Mouse (Mus musculus): Measurements from ENCODE around the gene Psmb8. TPM values are rescaled to one million over a fixed set of nuclear protein-coding genes. Genes with fewer than 3 reads are reported as not detected.

The Psmb8 gene
- 0.74 and 0.87 TPM in 2 replicates for polyA plus RNA-seq (2016; fragmentation: Nextera tagmentation; extraction: Ambion mirVana)

DNA sequence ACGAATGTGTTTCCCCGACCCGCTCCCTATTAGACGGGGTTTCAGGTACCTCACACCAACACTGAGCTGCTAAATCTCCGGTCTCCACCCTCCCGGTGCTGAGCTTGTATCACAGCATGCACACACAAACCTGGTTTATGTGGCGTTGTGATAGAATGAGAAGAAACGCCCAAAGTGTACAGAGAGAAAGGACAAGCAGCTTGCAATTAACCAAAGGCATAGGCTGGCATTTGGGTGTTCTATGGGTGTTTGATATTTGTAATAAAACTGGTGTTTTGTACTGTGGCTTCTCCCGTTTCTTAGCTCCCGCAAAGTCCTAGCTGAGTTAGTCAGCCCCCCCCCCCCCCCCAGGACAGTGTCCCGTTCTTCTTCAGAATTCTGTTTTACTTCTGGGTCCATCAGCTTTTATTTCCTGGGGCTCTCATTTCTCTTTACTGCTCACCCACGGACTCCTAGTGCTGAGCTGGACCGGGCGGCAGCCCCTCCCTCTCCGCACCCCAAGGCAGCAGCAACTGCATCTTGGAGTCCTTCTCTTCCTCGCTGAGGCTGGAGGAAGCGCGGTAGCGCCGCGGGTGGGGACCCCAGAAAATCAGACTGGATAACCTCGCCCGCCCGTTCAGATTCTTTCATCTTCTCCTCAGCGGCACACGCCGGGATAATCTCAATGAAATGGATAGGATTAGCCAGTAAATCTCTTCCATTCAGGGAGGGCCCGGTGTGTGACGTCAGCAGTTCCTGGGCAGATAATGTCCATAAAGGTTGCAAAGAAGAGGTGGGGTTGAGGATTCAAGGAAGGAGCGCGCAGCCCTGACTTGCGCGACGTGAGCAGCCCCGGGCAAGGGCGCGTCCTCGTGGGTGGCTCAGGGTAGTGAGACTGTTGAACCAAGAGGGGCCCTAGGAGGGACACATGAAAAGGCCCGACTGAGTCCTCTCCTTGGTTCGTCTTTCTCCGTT lies at the start of gene Psmb8:
Gene Psmb8, plus strand, starts transcription at position 781 of the 954 bp plus-strand sequence.
- H3K36me3 ChIP-seq: no peaks in the 10 kb centered on the region
- H3K27ac ChIP-seq: no peak within 1 kb of the TSS
- peaks cover 22% of the 10 kb centered on the region for H3K4me1 ChIP-seq
- peaks cover 96% of the 10 kb centered on the region for H3K27me3 ChIP-seq (ENCODE audit: low read depth, poor library complexity, severe bottlenecking)
- 4% methylated on average over 41 of the region's 41 CpGs for WGBS
- H3K9me3 ChIP-seq (replicated peaks): no peaks in the 10 kb centered on the region
- H3K4me3 ChIP-seq: peak within 1 kb of the TSS; percentile 42
- DNase-seq (ENCODE audit: low spot score): peak; percentile 80

DNA sequence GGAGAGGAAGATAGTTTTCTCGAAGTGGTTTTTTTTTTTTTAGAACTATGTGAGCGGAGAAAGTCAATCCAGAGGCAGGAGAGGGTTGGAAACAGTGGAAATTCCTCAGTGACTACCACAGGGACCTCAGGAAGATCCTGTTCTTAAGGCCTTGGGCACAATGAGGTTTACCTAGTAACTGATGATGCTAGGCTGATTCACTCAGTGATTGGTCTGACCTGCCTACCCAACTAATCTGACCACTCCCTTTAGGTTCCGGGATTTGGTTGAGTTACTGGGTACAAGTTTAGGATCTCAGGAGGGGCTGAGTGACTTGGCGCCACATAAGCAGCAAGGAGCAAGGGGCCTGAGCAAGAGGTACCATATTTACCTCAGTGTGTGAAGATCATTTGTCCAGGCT lies 44.6 kb upstream of the Psmb8 start, which contains the start of gene H2-DMb1:
Gene H2-DMb1, plus strand, starts transcription at position 150 of the 400 bp plus-strand sequence.
- Histone ChIP-seq H3K9me3 (replicated peaks) (no peaks in the 10 kb centered on the region), H3K27me3 (ENCODE audit: low read depth, poor library complexity, severe bottlenecking) (peaks cover 7% of the 10 kb centered on the region; the same call in 1 of the 2 replicates), H3K4me1 (no peaks in the 10 kb centered on the region), H3K4me3 (no peak within 1 kb of the TSS), H3K27ac (no peak within 1 kb of the TSS), H3K36me3 (no peaks in the 10 kb centered on the region)
- DNase-seq (ENCODE audit: low spot score): no peak
- WGBS: 61% methylated on average over 4 of the region's 4 CpGs

DNA sequence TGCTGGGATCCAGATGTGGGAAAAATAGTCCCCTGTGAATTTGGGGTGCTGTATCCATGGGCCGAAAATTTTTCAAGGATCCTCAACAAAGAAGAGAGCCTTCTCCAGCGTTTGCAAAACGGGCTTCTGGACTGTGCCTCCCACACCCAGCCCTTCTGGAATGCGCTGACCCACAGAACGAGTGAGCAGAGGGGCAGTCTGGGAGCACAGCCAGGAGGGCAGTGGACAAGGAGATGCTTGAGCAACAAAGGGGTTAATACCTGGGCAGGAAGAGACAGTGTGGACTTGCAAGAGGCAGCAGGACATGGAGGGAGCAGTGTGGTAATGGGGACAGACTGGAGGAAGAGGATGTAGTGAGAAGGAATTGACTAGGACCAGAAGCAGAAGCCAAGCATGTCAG lies 42.0 kb upstream of the Psmb8 start:
- H3K9me3 ChIP-seq (replicated peaks): no peaks in the 10 kb centered on the region
- 61% methylated on average over 5 of the region's 5 CpGs for WGBS
- no peak overlapping the region for H3K27ac ChIP-seq
- no peaks in the 10 kb centered on the region for H3K4me1 ChIP-seq
- H3K27me3 ChIP-seq (ENCODE audit: low read depth, poor library complexity, severe bottlenecking): peaks cover 7% of the 10 kb centered on the region; the same call in 1 of the 2 replicates
- DNase-seq (ENCODE audit: low spot score): no peak
- H3K36me3 ChIP-seq: no peaks in the 10 kb centered on the region
- no peak overlapping the region for H3K4me3 ChIP-seq

DNA sequence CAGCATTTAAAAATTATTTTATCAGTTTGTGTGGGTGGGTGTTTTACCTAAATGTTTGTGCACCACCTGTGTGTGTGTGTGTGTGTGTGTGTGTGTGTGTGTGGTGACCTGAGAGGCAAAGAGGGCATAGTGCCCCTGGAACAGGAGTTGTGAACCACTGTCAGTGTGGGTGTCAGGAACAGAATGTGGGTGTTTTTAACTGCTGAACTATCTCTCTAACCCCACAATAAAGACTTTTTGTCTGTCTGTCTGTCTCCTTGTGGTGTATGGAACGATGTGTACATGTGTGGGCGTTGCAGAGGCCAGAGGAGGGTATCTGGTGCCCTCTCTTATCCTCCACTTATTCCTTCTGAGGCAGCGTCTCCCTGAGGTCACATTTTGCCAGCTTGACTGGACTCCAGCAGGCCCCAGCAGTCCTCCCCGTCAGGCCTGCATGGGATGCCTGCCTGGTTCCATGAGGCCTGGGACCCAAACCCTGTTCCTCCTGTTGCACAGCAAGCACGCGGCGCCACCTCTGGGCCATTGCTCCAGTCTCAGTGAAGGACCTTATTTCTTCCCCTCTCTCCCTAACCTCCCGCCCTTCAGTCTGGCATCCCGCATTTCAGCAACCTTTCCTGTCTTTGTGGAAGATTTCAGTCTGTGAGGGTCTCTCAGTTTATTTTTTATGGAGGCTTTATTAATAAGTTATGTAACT lies 33.2 kb upstream of the Psmb8 start:
- DNase-seq (ENCODE audit: low spot score): no peak
- Histone ChIP-seq H3K4me1 (no peaks in the 10 kb centered on the region), H3K36me3 (no peaks in the 10 kb centered on the region), H3K9me3 (replicated peaks) (no peaks in the 10 kb centered on the region), H3K4me3 (no peak overlapping the region), H3K27ac (no peak overlapping the region), H3K27me3 (ENCODE audit: low read depth, poor library complexity, severe bottlenecking) (no peaks in the 10 kb centered on the region)
- whole genome bisulfite sequencing: 45% methylated on average over 9 of the region's 9 CpGs

DNA sequence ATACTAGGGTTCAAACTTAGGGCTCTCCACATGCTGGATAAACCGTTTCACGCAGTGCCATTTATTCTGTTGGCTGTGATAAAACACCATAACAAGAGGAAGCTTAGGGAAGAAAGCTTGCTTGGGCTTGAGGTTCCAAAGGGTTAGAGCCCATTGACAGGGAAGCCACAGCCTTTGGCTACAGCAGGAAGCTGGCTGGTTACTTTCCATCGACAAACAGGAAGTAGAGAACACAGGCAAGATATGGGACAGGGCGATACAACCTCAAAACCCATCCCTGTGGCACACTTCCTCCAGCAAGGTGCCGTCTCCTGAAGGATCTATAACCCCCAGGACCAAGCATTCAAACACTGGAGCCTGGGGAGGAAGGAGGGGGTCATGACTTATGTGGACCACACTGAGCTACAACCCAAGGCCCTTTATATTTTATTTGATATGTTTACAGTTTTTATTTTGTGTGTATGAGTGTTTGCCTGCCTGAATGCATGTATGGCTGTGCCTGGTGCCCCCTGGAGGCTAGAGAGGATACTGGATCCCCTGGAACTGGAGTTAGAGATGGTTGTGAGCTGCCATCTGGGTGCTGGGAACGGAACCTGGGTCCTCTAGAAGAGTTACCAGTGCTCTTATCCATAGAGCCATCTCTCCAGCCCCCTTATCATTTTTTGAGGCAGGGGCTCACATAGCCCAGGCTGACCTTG lies 32.3 kb upstream of the Psmb8 start:
- WGBS: 78% methylated on average over 6 of the region's 6 CpGs
- no peak for DNase-seq (ENCODE audit: low spot score)
- Histone ChIP-seq H3K36me3 (no peaks in the 10 kb centered on the region), H3K27me3 (ENCODE audit: low read depth, poor library complexity, severe bottlenecking) (no peaks in the 10 kb centered on the region), H3K4me3 (no peak overlapping the region), H3K27ac (no peak overlapping the region), H3K9me3 (replicated peaks) (no peaks in the 10 kb centered on the region), H3K4me1 (no peaks in the 10 kb centered on the region)

DNA sequence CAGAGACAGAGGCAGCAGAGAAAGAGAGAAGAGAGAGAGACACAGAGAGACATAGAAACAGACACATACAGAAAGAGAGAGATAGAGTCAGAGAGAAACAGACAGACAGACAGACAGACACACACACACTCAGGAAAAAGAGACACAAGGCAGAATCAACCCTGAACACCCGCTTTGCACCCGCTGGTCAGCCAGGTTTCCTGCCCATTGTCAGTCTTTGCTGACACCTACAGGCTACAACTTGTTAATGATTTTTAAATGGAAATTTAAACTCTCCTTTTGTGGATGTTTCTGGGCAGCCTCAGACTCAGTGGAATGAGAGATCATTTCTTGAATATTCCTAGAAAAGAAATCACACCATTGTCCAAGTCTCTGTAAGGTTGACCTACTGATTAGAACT lies 28.2 kb upstream of the Psmb8 start:
- 4% methylated on average over 2 of the region's 2 CpGs for WGBS
- Histone ChIP-seq H3K27ac (no peak overlapping the region), H3K9me3 (replicated peaks) (no peaks in the 10 kb centered on the region), H3K4me1 (no peaks in the 10 kb centered on the region), H3K36me3 (no peaks in the 10 kb centered on the region), H3K4me3 (no peak overlapping the region), H3K27me3 (ENCODE audit: low read depth, poor library complexity, severe bottlenecking) (no peaks in the 10 kb centered on the region; the same call in 1 of the 2 replicates)
- DNase-seq (ENCODE audit: low spot score): no peak

DNA sequence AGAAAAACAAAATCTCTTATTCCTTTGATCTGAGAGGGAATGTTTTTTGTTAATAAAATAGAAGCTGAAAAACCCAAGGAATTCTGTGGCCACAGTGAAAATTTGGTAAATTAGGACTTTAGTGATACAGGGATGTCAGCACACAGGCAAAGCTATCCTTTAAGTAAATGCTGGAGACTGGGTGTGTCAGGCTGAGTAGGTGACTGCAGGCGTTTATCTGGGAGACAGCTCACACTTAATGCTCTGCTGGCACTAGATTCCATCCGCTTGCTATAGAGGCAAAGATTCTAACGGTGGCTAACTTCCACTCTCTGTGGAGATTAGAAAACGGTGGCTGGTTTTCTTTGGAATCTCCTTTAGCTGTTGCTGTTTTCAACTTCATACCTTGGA lies 27.0 kb upstream of the Psmb8 start:
- no peak for DNase-seq (ENCODE audit: low spot score)
- no peaks in the 10 kb centered on the region for H3K4me1 ChIP-seq
- WGBS: 33% methylated on average over 4 of the region's 4 CpGs

DNA sequence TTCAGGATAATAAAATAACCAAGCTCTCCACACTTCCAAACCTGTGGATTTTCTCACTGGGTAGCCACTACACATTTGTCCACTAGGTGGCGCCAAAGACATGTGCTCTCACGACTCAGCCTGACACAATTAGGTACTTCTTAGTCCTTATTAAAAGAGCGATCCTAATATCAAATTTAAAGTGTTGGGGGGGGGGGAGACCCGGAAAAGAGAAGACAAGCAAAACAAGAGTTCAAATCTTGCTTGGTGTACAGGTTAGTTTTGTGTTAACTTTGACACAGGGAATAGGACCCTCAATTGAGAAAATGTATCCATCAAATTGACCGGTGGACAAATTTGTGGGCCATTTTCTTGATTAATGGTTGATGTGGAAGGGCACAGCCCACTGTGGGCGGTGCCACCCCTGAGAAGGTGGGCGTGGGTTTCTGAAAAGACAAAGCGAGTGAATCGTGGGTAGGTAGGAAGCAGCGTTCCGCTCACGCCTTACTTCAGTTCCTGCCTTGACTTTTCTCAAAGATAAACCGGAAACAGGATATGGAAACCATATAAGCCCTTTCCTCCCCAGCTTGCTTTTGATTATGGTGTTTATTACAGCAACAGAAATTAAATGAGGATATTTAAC lies 26.5 kb upstream of the Psmb8 start:
- DNase-seq (ENCODE audit: low spot score): peak; percentile 84
- Histone ChIP-seq H3K9me3 (replicated peaks) (no peaks in the 10 kb centered on the region), H3K4me1 (no peaks in the 10 kb centered on the region), H3K27me3 (ENCODE audit: low read depth, poor library complexity, severe bottlenecking) (no peaks in the 10 kb centered on the region; the same call in 1 of the 2 replicates), H3K27ac (no peak overlapping the region), H3K4me3 (no peak overlapping the region), H3K36me3 (no peaks in the 10 kb centered on the region)
- WGBS: 44% methylated on average over 13 of the region's 13 CpGs

More for the DNA sequence above, 27.0 kb upstream of the Psmb8 start:
- no peak overlapping the region for H3K4me3 ChIP-seq
- H3K27ac ChIP-seq: no peak overlapping the region
- no peaks in the 10 kb centered on the region for H3K36me3 ChIP-seq
- H3K9me3 ChIP-seq (replicated peaks): no peaks in the 10 kb centered on the region
- no peaks in the 10 kb centered on the region; the same call in 1 of the 2 replicates for H3K27me3 ChIP-seq (ENCODE audit: low read depth, poor library complexity, severe bottlenecking)

DNA sequence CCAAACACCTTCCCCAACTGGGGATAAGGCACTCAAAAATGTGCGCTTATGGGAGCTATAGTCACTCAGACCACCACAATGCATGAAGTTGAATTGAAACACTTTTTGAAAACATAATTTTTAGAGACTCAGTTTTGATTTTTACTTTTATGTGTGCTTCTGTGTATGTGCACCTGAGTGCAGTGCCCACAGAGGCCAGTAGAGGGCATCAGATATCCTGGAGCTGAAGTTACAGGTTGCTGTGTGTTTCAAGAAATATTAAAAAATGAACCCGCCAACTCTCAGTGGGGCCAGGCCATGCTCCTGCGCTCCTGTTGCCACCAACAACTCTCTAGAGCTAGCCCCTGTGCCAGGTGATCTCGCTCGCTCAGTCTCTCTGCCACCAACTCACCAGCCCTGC lies 25.0 kb upstream of the Psmb8 start:
- Histone ChIP-seq H3K4me1 (no peaks in the 10 kb centered on the region), H3K9me3 (replicated peaks) (no peaks in the 10 kb centered on the region; the same call in 1 of the 2 replicates), H3K27me3 (ENCODE audit: low read depth, poor library complexity, severe bottlenecking) (no peaks in the 10 kb centered on the region; the same call in 1 of the 2 replicates), H3K4me3 (no peak overlapping the region), H3K36me3 (no peaks in the 10 kb centered on the region), H3K27ac (no peak overlapping the region)
- no peak for DNase-seq (ENCODE audit: low spot score)
- 94% methylated on average over 5 of the region's 5 CpGs for WGBS

DNA sequence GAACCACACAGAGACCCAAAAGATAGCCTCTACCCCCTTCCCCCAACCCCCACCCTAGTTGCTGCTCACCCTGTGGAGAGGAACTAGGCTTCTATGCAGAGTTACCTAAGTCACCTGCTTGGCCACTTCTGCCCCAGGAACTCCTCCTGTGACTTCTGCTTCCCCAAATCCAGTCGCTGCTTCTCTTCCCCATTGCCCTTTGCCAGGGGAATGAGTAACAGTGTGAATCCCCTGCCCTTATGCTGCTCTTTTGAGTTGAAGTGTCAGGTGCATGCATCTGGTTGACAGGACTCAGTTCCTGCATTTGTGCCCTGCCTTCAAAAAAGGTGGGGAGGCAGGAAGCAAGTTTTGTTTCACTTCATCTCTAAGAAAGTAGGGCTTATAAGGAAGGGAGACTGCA lies 23.4 kb upstream of the Psmb8 start:
- WGBS: 72% methylated on average over 1 of the region's 1 CpGs
- H3K4me3 ChIP-seq: no peak overlapping the region
- no peak for DNase-seq (ENCODE audit: low spot score)

DNA sequence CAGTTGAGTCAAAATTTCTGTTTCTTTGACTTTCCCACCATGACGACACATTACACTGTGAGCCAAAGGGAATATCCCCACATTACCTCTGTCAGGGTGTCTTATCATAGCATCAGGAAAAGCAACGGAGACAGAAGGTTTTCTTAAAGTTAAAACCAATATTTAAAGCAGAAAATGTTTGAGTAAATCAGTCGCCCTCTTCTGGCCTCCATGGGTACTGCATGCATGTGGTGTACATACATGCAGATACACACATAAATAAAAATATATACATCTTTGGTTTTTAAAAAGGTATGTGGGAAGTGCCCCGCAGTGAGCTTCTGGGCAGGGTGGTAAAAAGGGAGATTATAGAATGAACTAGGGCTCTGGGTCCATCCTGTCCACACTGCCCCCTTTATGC lies 20.3 kb upstream of the Psmb8 start:
- no peak for DNase-seq (ENCODE audit: low spot score)
- WGBS: 74% methylated on average over 4 of the region's 4 CpGs
- Histone ChIP-seq H3K36me3 (no peaks in the 10 kb centered on the region), H3K9me3 (replicated peaks) (no peaks in the 10 kb centered on the region; the same call in 1 of the 2 replicates), H3K4me1 (no peaks in the 10 kb centered on the region), H3K27me3 (ENCODE audit: low read depth, poor library complexity, severe bottlenecking) (no peaks in the 10 kb centered on the region; the same call in 1 of the 2 replicates), H3K4me3 (no peak overlapping the region), H3K27ac (no peak overlapping the region)

More for the DNA sequence above, 23.4 kb upstream of the Psmb8 start:
- no peaks in the 10 kb centered on the region for H3K36me3 ChIP-seq
- no peaks in the 10 kb centered on the region; the same call in 1 of the 2 replicates for H3K9me3 ChIP-seq (replicated peaks)
- H3K4me1 ChIP-seq: no peaks in the 10 kb centered on the region
- H3K27ac ChIP-seq: no peak overlapping the region
- H3K27me3 ChIP-seq (ENCODE audit: low read depth, poor library complexity, severe bottlenecking): no peaks in the 10 kb centered on the region; the same call in 1 of the 2 replicates

DNA sequence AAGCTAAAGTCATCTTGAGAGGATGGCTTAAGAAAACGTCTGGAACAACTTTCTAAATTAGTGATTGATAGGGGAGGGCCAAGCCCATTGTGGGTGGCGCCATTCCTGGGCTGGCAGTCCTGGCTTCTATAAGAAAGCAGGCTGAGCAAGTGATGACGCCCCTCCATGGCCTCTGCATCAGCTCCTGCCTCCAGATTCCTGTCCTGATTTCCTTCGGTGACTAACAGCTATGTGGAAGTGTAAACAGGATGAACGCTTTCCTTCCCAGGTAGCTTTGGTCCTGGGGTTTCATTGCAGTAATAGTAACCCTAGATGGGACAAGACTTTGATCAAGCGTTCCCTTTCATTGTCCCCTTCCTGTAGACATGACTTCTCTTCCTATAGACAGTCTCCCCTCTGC lies 18.5 kb upstream of the Psmb8 start:
- WGBS: 63% methylated on average over 6 of the region's 6 CpGs
- H3K27ac ChIP-seq: no peak overlapping the region
- no peaks in the 10 kb centered on the region for H3K36me3 ChIP-seq
- peaks cover 12% of the 10 kb centered on the region for H3K27me3 ChIP-seq (ENCODE audit: low read depth, poor library complexity, severe bottlenecking)
- H3K4me3 ChIP-seq: no peak overlapping the region
- H3K9me3 ChIP-seq (replicated peaks): no peaks in the 10 kb centered on the region; the same call in 1 of the 2 replicates
- H3K4me1 ChIP-seq: no peaks in the 10 kb centered on the region
- no peak for DNase-seq (ENCODE audit: low spot score)
